Mouse (Mus musculus): Measurements from ENCODE around the gene Acot7. TPM values are rescaled to one million over a fixed set of nuclear protein-coding genes. Genes with fewer than 3 reads are reported as not detected.
"Not testable (repeated sequence)": the region's sequence is repeated elsewhere in the genome, so short reads cannot be mapped to it uniquely, and the experiment has no call there.

The Acot7 gene
- polyA plus RNA-seq, 1 experiment from 2014 or later, result 219 TPM

DNA sequence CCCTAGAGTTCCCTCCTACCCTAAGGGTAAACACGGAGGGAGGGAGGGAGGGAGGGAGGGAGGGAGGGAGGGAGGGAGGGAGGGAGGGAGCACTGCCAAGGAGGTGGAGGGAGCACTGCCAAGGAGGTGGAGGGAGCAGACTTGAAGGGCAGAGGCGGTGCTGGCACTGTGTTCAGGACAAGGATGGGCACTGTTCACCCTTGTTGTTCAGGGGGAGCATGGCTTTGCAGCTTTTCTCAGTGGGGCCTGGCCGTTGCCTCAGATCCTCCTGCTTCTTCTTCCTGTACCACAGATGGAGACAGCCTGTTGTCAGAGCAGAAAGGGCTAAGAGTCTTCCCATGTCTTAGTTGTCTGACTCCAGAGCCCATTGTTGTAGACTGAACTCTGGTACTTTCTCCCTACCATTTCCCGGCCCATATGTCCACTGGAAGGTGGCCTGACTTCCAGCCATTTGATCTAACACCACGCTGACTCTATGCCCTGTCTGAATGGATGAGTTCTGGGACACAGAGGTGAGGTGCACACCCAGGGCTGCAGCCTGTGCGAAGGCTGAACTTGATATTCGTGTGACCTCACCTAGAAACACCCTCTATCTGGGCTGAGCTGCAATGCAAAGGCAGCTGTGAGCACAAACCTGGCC lies 43.0 kb downstream of the Acot7 start:
- ATAC-seq (replicated peaks), result no peak; the same call in 1 of the 2 replicates
- Histone ChIP-seq H3K9me3 (no peaks in the 10 kb centered on the region), H3K4me3 (no peak overlapping the region), H3K9ac (replicated peaks) (no peak overlapping the region), H3K4me2 (replicated peaks) (no peak overlapping the region), H3K4me1 (peaks cover 22% of the 10 kb centered on the region), H3K27me3 (no peaks in the 10 kb centered on the region), H3K36me3 (no peaks in the 10 kb centered on the region; the same call in 1 of the 2 replicates), H3K27ac (replicated peaks) (peak overlapping the region; percentile 80)
- 31% methylated on average over 7 of the region's 7 CpGs for WGBS

DNA sequence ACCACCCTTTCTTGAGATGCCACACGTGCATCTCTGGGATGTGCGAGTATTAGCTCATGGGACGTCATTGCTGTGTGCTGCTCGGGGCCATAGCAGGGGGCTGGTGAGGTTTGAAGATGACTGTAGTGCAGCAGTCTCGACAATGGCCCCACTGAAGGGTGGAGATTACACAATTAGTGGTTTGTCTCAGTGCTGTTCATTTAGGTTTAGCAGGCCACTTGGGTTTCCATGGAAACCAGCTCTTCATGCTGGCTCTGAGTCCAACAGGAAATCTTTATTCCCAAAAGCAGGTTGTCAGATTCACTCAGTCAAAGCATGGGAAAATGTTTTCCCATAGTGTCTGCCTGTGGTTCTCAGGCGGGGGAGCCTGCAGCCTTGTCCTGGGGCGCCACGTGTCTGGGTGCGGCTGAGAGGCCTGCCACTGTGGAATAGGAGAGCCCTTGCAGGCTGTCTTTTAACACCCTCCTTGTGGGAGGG lies 43.5 kb downstream of the Acot7 start:
- no peaks in the 10 kb centered on the region for H3K27me3 ChIP-seq
- 0 out of 2 replicates have a peak overlapping the region, but pooled peaks have one; percentile 9 for H3K4me2 ChIP-seq (replicated peaks)
- peaks cover 27% of the 10 kb centered on the region for H3K4me1 ChIP-seq
- no peaks in the 10 kb centered on the region for H3K9me3 ChIP-seq
- peak; percentile 76 for ATAC-seq (replicated peaks)
- H3K36me3 ChIP-seq, result no peaks in the 10 kb centered on the region; the same call in 1 of the 2 replicates
- 2% methylated on average over 9 of the region's 9 CpGs for WGBS
- peak overlapping the region; percentile 80 for H3K27ac ChIP-seq (replicated peaks)
- no peak overlapping the region for H3K4me3 ChIP-seq
- 0 out of 2 replicates have a peak overlapping the region, but pooled peaks have one; percentile 12 for H3K9ac ChIP-seq (replicated peaks)

DNA sequence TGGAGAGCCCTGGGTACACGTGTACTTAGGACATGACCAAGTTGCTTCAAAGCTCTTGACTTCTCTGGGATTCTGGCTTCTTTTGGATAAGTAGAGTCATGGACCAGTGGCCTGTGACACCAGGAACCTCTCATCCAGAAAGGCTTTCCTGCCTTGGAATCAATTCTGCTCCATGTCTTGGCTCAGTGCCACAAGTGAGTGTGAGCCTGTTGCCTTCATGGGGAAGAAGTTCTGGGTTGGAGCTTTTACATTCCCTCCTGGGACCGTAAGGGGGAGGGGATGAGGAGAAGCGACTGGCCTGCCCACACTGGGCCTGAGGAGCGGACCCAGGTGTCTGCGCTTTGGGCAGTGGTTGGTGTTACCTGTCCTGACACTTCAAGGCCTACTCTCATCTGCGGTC lies 44.2 kb downstream of the Acot7 start:
- Histone ChIP-seq H3K9ac (replicated peaks) (no peak overlapping the region), H3K36me3 (no peaks in the 10 kb centered on the region; the same call in 1 of the 2 replicates), H3K4me3 (no peak overlapping the region), H3K4me1 (peaks cover 34% of the 10 kb centered on the region), H3K27ac (replicated peaks) (peak overlapping the region; percentile 80), H3K9me3 (no peaks in the 10 kb centered on the region), H3K4me2 (replicated peaks) (no peak overlapping the region), H3K27me3 (no peaks in the 10 kb centered on the region)
- WGBS, result 74% methylated on average over 6 of the region's 6 CpGs
- no peak for ATAC-seq (replicated peaks)

DNA sequence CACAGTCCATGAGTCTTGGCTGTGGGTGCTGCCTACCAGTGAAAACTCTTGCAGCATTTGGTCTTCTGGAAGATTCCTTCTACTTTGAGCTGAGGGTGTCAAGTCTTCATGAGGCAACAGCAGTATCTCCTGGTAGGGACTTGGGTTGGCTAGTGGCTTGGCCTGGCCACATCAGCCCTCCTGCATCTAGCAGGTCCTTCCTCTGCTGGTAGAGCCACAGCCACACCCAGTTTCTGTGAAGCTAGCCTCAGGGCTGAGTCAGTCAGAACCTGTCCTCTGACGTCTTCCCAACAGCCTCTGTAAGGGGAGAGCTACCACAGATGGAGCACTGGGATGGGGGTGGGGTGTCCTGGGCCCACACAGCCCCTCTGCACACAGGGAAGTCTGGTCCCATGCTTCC lies 44.6 kb downstream of the Acot7 start:
- ATAC-seq (replicated peaks), result no peak
- no peaks in the 10 kb centered on the region for H3K9me3 ChIP-seq
- whole genome bisulfite sequencing, result 58% methylated on average over 1 of the region's 1 CpGs
- H3K4me2 ChIP-seq (replicated peaks), result no peak overlapping the region
- H3K36me3 ChIP-seq, result no peaks in the 10 kb centered on the region; the same call in 1 of the 2 replicates
- peak overlapping the region; percentile 80; the same call in 1 of the 2 replicates for H3K27ac ChIP-seq (replicated peaks)
- H3K4me3 ChIP-seq, result no peak overlapping the region
- no peaks in the 10 kb centered on the region for H3K27me3 ChIP-seq
- H3K9ac ChIP-seq (replicated peaks), result no peak overlapping the region
- peaks cover 36% of the 10 kb centered on the region for H3K4me1 ChIP-seq

DNA sequence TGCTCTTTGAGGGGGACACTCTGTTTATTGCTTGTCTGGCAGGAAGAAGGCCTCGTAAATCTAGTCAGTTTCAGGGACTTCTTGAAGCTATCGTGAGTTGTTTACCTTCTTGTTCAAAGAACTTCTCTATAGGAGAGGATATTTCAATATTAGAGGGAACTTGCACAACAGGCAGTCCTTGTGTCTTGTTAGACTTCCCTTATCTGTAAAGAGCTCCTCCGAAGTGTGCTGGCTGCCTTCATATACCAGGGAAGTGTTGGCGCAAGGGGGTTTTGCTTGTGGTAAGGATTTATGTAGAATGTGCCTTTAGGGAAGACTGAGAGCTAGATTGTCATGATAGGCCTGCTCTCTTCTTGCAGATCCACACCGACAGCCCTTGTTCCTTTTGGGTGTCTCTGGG lies 46.2 kb downstream of the Acot7 start:
- no peak for ATAC-seq (replicated peaks)
- H3K4me1 ChIP-seq, result peaks cover 36% of the 10 kb centered on the region
- H3K27me3 ChIP-seq, result no peaks in the 10 kb centered on the region
- WGBS, result 96% methylated on average over 5 of the region's 5 CpGs
- H3K9me3 ChIP-seq, result no peaks in the 10 kb centered on the region
- no peak overlapping the region for H3K4me3 ChIP-seq
- no peaks in the 10 kb centered on the region; the same call in 1 of the 2 replicates for H3K36me3 ChIP-seq
- no peak overlapping the region for H3K9ac ChIP-seq (replicated peaks)
- H3K4me2 ChIP-seq (replicated peaks), result no peak overlapping the region
- no peak overlapping the region for H3K27ac ChIP-seq (replicated peaks)

DNA sequence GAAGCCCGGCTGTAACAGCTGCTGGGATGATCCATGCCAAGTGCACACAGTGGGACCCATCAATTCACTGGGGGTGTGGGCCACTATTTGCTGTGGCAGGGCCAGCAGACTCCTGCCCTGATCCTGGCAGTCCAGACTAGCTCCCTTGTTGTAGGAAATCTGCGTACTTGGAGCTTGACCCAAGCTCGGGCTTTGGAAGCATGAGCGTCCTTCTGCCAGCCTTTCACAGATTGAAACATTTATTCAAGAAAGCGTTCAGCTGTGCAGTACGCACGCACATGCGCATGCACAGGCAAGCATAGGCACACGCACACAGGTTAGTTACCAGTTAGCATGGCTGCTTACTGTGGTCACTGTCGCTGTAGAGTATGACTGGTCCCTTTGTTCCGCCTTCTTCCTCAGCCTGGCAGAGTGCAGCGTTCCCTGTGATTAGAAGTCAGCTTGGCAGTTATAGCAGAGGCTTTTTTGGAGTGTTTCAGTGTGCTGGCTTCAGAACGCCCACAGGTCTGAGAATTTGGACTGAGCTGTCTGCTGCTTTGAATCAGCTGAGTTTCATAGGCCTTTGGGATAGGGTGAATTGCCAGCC lies 49.1 kb downstream of the Acot7 start:
- Histone ChIP-seq H3K4me1 (peaks cover 23% of the 10 kb centered on the region), H3K27ac (replicated peaks) (peak overlapping the region; percentile 66), H3K4me2 (replicated peaks) (no peak overlapping the region), H3K9me3 (no peaks in the 10 kb centered on the region), H3K36me3 (0 out of 2 replicates have a peak, but pooled peaks cover 4% of the 10 kb centered on the region), H3K9ac (replicated peaks) (no peak overlapping the region; the same call in 1 of the 2 replicates), H3K4me3 (no peak overlapping the region), H3K27me3 (no peaks in the 10 kb centered on the region)
- WGBS, result 65% methylated on average over 13 of the region's 13 CpGs
- ATAC-seq (replicated peaks), result peak; percentile 48

DNA sequence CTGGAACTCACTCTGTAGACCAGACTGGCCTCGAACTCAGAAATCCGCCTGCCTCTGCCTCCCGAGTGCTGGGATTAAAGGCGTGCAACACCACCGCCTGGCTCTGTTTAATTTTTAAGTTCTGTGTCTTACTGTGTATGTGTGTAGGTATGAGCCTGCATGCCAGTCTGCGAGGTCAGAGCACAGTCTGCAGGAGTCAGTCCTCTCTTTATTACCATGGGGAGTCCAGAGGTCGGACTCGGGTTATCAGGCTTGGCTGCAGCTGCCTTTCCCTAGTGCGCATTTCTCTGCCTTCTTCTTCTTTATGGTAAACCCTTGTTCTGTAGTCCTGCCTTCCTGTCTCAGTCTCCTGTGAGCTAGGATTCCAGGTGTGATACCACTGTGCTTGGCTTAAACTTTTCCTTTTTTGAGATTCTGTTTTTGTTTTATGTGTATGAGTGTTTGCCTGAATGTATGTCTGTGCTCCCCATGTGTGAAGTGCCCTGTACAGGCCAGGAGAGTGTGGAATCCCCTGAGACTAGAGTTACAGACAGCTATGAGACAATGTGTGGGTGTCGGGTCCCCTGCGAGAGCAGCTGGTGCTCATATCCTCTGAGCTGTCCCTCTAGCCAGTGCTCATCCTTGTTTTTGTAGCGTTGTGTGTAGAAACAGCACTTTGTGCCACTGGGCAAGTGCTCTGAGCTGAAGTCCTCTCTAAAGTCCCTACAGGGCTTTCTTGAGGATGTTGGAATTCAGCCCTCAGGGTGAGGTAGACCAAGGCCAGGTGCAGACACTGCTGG lies 50.0 kb downstream of the Acot7 start:
- H3K36me3 ChIP-seq, result 0 out of 2 replicates have a peak, but pooled peaks cover 4% of the 10 kb centered on the region
- H3K27ac ChIP-seq (replicated peaks), result 0 out of 2 replicates have a peak overlapping the region, but pooled peaks have one; percentile 66
- ATAC-seq (replicated peaks), result no peak
- WGBS, result 90% methylated on average over 12 of the region's 12 CpGs
- no peak overlapping the region for H3K9ac ChIP-seq (replicated peaks)
- peaks cover 15% of the 10 kb centered on the region for H3K4me1 ChIP-seq
- no peaks in the 10 kb centered on the region for H3K27me3 ChIP-seq
- H3K4me2 ChIP-seq (replicated peaks), result no peak overlapping the region
- H3K9me3 ChIP-seq, result no peaks in the 10 kb centered on the region
- H3K4me3 ChIP-seq, result no peak overlapping the region

DNA sequence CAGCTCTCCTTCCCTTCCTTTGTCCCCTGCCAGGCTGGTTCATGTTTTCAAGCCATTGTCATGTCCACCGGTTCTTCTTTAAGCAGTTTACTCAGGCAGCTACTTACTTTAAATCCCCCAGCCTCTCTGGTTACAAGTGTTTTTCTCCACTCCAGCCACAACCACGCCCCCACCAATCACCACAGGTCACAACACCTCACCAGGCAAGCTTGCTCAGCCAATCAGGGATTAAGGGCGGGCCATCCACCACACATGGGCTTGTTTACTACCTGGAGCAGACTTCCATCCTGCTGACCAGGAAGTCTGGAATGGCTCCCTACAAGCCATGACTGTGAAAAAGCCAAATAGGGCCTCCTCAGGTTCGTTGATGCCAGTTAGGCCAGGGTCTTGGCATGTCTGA lies 52.4 kb downstream of the Acot7 start:
- not testable (repeated sequence) for H3K9ac ChIP-seq (replicated peaks); H3K36me3 ChIP-seq; ATAC-seq (replicated peaks); H3K27me3 ChIP-seq; H3K27ac ChIP-seq (replicated peaks); H3K4me3 ChIP-seq; H3K4me2 ChIP-seq (replicated peaks); H3K9me3 ChIP-seq
- WGBS, result 54% methylated on average over 4 of the region's 4 CpGs
- peaks cover 15% of the 10 kb centered on the region for H3K4me1 ChIP-seq

DNA sequence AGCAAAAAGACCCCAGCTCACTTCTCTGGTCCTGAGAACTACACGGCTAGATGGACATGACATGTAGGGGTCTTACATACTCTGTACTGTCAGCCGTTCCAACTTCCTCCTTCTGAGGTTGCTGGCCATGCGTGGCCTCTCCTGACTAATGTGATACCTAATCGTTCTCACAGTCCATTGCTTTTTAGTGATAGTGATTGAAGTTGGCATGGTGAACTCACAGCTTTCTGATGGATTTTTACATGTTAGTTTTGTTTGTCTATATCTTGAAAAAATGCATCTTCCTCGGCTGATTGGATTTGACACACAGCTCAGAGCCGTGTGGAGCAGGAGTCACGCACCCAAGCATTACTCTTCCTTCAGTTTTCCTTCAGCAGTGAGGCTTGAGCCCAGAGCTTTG lies 53.4 kb downstream of the Acot7 start:
- Histone ChIP-seq H3K36me3 (0 out of 2 replicates have a peak, but pooled peaks cover 4% of the 10 kb centered on the region), H3K4me1 (peaks cover 10% of the 10 kb centered on the region), H3K27me3 (no peaks in the 10 kb centered on the region), H3K4me3 (no peak overlapping the region), H3K9me3 (no peaks in the 10 kb centered on the region), H3K27ac (replicated peaks) (no peak overlapping the region), H3K9ac (replicated peaks) (no peak overlapping the region), H3K4me2 (replicated peaks) (no peak overlapping the region)
- 91% methylated on average over 7 of the region's 7 CpGs for WGBS
- no peak for ATAC-seq (replicated peaks)

DNA sequence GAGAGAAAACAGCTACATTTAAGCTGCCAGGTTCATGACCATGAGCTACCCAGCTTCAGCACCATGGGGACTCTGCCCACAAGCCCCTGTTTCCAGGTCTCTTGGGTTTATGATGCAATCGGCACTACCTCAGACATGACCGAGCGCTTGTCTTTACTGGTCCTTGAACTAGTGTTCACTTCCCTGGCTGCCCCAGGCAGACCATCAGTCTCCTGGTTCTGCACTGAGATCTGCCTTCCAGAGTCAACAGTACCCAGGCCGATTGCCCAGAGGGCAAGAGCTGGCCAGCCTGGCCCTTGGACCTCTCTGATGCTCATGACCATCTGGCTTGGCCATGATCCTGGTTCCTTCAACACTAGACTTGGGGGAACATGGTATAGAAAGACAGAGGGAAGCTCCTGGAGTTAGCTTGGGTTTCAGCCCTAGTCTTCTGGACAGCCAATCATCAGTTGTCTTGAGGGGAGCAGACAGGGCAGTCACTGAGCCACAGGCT lies 54.5 kb downstream of the Acot7 start:
- Histone ChIP-seq H3K27ac (replicated peaks) (no peak overlapping the region), H3K9me3 (no peaks in the 10 kb centered on the region), H3K9ac (replicated peaks) (no peak overlapping the region), H3K4me1 (no peaks in the 10 kb centered on the region), H3K27me3 (no peaks in the 10 kb centered on the region), H3K4me2 (replicated peaks) (no peak overlapping the region), H3K36me3 (0 out of 2 replicates have a peak, but pooled peaks cover 4% of the 10 kb centered on the region), H3K4me3 (no peak overlapping the region)
- ATAC-seq (replicated peaks), result no peak
- 94% methylated on average over 4 of the region's 4 CpGs for WGBS

DNA sequence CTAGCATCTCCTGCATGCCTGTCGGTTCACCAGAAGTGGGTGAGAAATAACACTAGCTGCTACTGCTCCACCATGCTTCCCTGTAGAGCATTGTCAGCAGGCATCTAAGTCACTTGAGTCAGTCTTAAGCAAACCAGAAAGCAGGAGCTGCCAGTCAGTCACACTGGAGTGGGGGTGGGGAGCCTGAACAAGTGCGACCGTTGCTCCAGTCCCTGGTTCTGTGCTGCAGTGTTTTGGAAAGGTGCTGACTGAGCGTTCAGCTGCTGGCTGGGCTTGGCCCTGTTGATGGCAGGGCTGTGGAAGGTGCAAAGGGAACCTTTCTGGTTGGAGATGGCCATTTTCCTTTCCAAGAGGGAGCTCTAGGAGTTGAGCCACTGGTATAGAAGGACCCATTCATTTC lies 62.0 kb downstream of the Acot7 start:
- ATAC-seq (replicated peaks), result no peak
- no peak overlapping the region for H3K4me2 ChIP-seq (replicated peaks)
- no peaks in the 10 kb centered on the region for H3K36me3 ChIP-seq
- H3K4me1 ChIP-seq, result 0 out of 2 replicates have a peak, but pooled peaks cover under 1% of the 10 kb centered on the region
- no peaks in the 10 kb centered on the region for H3K27me3 ChIP-seq
- no peak overlapping the region for H3K27ac ChIP-seq (replicated peaks)
- no peak overlapping the region for H3K9ac ChIP-seq (replicated peaks)
- no peaks in the 10 kb centered on the region for H3K9me3 ChIP-seq
- 76% methylated on average over 4 of the region's 4 CpGs for WGBS
- H3K4me3 ChIP-seq, result no peak overlapping the region

Measured in forebrain, embryonic 15.5 days (tissue).